Mouse (Mus musculus) kidney, postnatal 0 days (tissue): ENCODE measurements around the gene Lemd2. TPM values are rescaled to one million over a fixed set of nuclear protein-coding genes. Genes with fewer than 3 reads are reported as not detected.

Experiments
- ATAC-seq: fragments of 200-750 bp; cut with Nextera tagmentation; replicated peaks from 2 replicates; pipeline ENCODE4 v1.8.0; 2017; ENCODE audit warnings: low read depth, moderate number of reproducible peaks, moderate TSS enrichment, moderate library complexity; ENCODE audit not compliant: low FRiP score
- DNase-seq: peaks from one replicate; pipeline ENCODE4 v3.0.0-alpha.2; 2016; ENCODE audit warnings: low spot score
- H3K27ac ChIP-seq: fragments of 300-500 bp; sonication (generic); 2 replicates; pipeline ENCODE4 v1.5.1; 2014; ENCODE audit warnings: mild to moderate bottlenecking
- H3K27me3 ChIP-seq: fragments of 300-500 bp; sonication (generic); 2 replicates; pipeline ENCODE4 v1.6.1; 2014; ENCODE audit warnings: low read length, mixed read lengths; ENCODE audit not compliant: insufficient read depth
- H3K36me3 ChIP-seq: fragments of 300-500 bp; sonication (generic); 2 replicates; pipeline ENCODE4 v1.6.1; 2014; ENCODE audit warnings: low read length, mixed read lengths; ENCODE audit not compliant: insufficient read depth
- H3K4me1 ChIP-seq: fragments of 300-500 bp; sonication (generic); replicated peaks from 2 replicates; pipeline ENCODE4 v1.6.1; 2014; ENCODE audit warnings: antibody characterized with exemption, low read length, mixed read lengths; ENCODE audit not compliant: insufficient read depth
- H3K4me2 ChIP-seq: fragments of 300-500 bp; sonication (generic); 2 replicates; pipeline ENCODE4 v1.6.1; 2014; ENCODE audit warnings: mild to moderate bottlenecking, low read length, moderate library complexity, mixed read lengths
- H3K4me3 ChIP-seq: fragments of 300-500 bp; sonication (generic); replicated peaks from 2 replicates; pipeline ENCODE4 v1.5.1; 2014; ENCODE audit warnings: low read depth, low read length
- H3K9ac ChIP-seq: fragments of 300-500 bp; sonication (generic); 2 replicates; pipeline ENCODE4 v1.6.1; 2014; ENCODE audit warnings: low read depth, low read length
- H3K9me3 ChIP-seq: fragments of 300-500 bp; sonication (generic); replicated peaks from 2 replicates; pipeline ENCODE4 v1.6.1; 2016; ENCODE audit warnings: low read length, inconsistent platforms, mixed read lengths
- CTCF ChIP-seq: IDR thresholded peaks from 2 replicates; pipeline ENCODE4 v1.5.1; 2016; ENCODE audit warnings: antibody characterized with exemption, low read depth, mild to moderate bottlenecking, moderate library complexity
- WGBS: fragments of 180-500 bp; shearing (Covaris S2); extraction: QIAGEN DNeasy Blood & Tissue Kit; methylation state at CpG from one replicate; pipeline ENCODE4 v1.1.7; 2014; 5-methylcytosine and 5-hydroxymethylcytosine counted together
- polyA plus RNA-seq: library from polyadenylated mRNA; unstranded; fragments of >200 nt; fragmentation: Nextera tagmentation; extraction: Ambion mirVana; gene quantifications from 2 replicates; pipeline ENCODE4 v1.2.1, GENCODE M21; 2015

Lemd2 gene
- polyA plus RNA-seq, 1 experiment from 2014 or later = 18.0 TPM

DNA sequence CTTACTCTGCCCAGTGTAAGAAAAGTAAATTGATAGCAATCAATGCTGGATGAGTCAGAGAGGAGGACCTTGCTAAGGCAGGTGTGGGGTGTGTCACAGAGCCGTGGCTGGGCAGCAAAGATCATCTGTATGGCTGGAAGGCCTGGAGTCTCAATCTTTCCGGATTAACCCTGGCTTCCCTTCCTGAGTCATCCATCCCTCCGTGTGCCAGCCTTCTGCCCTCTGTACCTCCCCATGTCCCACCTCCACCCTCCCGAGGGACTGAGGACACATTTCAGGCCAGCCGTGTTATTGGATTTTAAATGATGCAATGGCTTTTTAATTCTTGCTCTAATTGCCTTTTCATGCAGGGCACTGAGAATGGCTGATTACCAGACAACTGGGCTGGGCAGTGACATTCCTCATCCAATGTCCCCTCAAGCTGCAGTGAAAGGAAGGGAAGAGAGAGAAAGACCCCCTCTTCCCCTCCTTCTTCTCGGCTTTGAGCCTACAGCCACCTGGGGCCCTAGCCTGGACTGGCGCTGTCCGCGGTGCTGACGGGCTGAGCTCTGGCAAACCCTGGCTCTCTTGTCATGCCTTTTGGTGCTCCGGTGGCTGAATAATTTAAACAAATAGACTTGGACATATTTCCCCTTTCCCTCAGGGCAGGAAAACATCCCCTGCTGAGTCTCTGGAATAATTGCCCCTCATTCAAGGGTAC is 24.1 kb upstream of the Lemd2 start:
- H3K4me2 ChIP-seq = no peak overlapping the region
- no peak for TF ChIP-seq CTCF
- 19% methylated on average over 11 of the region's 11 CpGs for WGBS

DNA sequence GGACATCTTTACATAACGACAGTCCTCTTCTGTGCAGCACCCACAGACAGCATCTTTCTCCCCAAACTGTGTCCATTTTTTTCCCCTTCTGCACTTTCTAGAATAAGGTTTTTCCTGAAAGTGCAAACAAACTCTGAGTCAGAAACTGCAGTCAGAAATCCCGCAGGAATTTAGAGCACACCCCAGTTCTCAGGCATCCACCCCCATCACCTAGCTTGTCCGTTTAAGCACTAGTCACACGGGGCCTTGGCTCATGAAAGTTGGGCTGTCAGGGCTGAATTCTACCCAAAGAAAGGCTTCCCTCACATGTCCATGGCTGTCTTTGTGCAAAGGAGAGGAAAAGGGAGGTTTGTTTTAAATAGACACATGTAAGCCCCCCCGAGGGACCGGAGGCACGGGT is 23.0 kb upstream of the Lemd2 start:
- Histone ChIP-seq H3K36me3 (no peaks in the 10 kb centered on the region), H3K9me3 (no peaks in the 10 kb centered on the region), H3K27ac (no peak overlapping the region), H3K4me2 (no peak overlapping the region), H3K4me3 (no peak overlapping the region), H3K4me1 (no peaks in the 10 kb centered on the region), H3K27me3 (no peaks in the 10 kb centered on the region), H3K9ac (no peak overlapping the region)
- DNase-seq = no peak
- 63% methylated on average over 7 of the region's 7 CpGs for WGBS
- TF ChIP-seq CTCF = no peak
- ATAC-seq = no peak

More for the DNA sequence above, 24.1 kb upstream of the Lemd2 start:
- H3K36me3 ChIP-seq = no peaks in the 10 kb centered on the region
- H3K9ac ChIP-seq = no peak overlapping the region
- no peaks in the 10 kb centered on the region for H3K4me1 ChIP-seq
- no peak overlapping the region for H3K4me3 ChIP-seq
- H3K9me3 ChIP-seq = no peaks in the 10 kb centered on the region
- peak; percentile 80 for DNase-seq
- no peak for ATAC-seq
- H3K27me3 ChIP-seq = no peaks in the 10 kb centered on the region
- no peak overlapping the region for H3K27ac ChIP-seq

DNA sequence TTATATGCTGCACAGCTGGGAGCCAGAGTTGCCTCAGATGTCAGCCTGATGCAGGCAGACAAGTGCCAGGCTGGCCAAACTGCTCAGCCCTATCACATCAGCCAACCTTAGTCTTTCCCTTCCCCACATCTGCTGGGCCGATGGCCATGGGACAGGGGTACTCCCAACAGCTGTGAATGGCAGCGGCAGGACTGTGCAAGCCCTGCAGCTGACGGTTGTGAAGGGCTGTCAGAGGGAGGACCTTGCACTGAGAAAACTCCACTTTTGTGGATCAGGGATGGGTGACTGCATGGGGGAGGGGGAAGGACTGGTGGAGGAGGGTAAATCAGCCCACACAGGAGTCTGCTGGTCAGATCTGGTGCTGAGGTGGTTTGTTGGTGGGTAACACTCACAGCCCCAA is 22.4 kb upstream of the Lemd2 start:
- H3K4me1 ChIP-seq = no peaks in the 10 kb centered on the region
- no peak overlapping the region for H3K4me2 ChIP-seq
- no peak overlapping the region for H3K4me3 ChIP-seq
- ATAC-seq (no peak), DNase-seq (no peak)
- WGBS = 35% methylated on average over 3 of the region's 3 CpGs
- H3K27ac ChIP-seq = no peak overlapping the region
- no peaks in the 10 kb centered on the region for H3K9me3 ChIP-seq
- no peak for TF ChIP-seq CTCF
- no peak overlapping the region for H3K9ac ChIP-seq
- no peaks in the 10 kb centered on the region for H3K27me3 ChIP-seq
- H3K36me3 ChIP-seq = no peaks in the 10 kb centered on the region

DNA sequence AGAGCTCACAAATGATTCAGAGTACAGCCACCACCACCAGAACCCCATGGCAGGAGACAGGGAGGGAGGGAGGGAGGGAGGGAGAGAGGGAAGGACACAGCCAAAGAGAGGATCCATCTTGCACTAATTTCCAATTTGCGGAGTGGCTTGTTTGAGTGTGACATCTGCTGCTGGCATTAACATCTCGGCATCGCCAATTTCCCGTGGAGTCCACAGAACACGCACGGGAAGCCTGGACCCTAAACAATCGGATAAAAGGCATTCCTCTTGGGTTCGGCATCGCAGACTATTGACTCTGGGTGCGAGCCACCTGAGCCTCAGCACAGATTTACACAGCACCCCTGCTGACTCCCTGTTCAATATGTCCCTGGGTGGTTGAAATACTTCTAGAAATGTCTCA is 21.5 kb upstream of the Lemd2 start:
- H3K9me3 ChIP-seq = no peaks in the 10 kb centered on the region
- no peak overlapping the region for H3K27ac ChIP-seq
- H3K4me2 ChIP-seq = no peak overlapping the region
- WGBS = 80% methylated on average over 10 of the region's 10 CpGs
- ATAC-seq (no peak), DNase-seq (no peak)
- no peaks in the 10 kb centered on the region for H3K27me3 ChIP-seq
- H3K4me3 ChIP-seq = no peak overlapping the region
- no peaks in the 10 kb centered on the region for H3K36me3 ChIP-seq
- H3K4me1 ChIP-seq = no peaks in the 10 kb centered on the region
- no peak overlapping the region for H3K9ac ChIP-seq
- no peak for TF ChIP-seq CTCF

DNA sequence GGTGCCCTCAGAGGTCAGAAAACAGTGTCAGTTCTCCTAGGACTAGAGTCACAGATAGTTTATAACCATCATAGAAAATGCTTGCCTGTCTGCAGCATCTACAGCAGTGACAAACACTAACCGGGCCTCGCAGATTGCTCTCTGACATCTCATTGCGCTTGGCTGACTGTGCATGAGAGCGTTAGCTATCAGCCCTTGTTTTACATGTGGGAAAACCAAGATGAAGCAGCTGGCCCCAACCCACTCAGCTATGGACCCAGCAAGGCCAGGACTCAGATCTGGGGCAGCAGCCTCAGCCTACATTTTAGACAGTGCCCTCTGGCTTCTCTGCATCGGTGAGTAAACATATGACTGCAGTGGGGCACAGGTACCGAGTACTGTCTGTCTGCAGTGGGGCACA is 19.6 kb upstream of the Lemd2 start:
- TF ChIP-seq CTCF = no peak
- no peak for DNase-seq

DNA sequence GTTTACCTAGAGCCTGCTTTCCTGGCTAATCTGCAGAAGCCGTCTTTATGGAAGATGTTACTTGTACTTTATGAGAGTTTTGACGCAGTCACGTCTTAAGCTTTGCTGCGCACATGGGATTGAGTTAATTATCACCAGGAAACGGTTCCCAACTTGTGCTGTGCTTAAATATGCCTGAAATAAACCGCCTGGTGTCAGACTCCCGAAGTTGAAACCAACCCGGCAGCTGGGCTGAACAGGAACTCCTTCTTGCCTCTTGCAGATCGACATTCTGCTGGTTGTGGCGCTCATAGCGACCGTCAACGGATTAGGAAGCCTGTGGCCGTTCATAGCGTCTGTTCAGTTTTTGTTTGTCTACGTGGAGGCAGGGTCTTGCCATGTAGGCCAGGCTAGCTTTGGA is 17.3 kb upstream of the Lemd2 start:
- WGBS = 77% methylated on average over 16 of the region's 16 CpGs
- no peak for TF ChIP-seq CTCF

More for the DNA sequence above, 19.6 kb upstream of the Lemd2 start:
- no peak overlapping the region for H3K4me2 ChIP-seq
- H3K27me3 ChIP-seq = no peaks in the 10 kb centered on the region
- 63% methylated on average over 6 of the region's 6 CpGs for WGBS
- H3K27ac ChIP-seq = no peak overlapping the region
- no peak for ATAC-seq
- H3K4me3 ChIP-seq = no peak overlapping the region
- no peaks in the 10 kb centered on the region for H3K9me3 ChIP-seq
- no peaks in the 10 kb centered on the region for H3K36me3 ChIP-seq
- no peaks in the 10 kb centered on the region for H3K4me1 ChIP-seq
- no peak overlapping the region for H3K9ac ChIP-seq

DNA sequence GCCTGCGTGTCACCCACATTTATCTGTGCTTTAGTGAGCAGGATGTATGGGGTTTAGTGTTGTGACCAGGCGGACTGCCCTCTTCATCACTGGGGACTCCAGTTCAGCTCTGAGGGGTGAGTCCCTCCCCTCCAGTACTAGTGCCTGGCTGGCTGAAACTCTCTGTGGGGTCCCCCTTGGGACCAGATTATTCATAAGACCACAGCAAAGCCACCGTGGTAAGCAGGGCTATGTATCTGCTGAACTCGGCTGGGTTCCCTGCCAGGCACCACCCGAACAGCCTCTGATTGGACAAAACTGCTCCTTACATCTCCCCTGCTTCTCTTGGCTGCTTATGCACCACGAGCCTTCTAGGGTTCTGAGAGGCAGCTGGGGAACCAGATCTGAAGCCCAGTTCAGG is 14.6 kb upstream of the Lemd2 start:
- Histone ChIP-seq H3K4me1 (no peaks in the 10 kb centered on the region), H3K9ac (no peak overlapping the region), H3K27me3 (no peaks in the 10 kb centered on the region), H3K27ac (no peak overlapping the region), H3K36me3 (no peaks in the 10 kb centered on the region), H3K9me3 (no peaks in the 10 kb centered on the region), H3K4me3 (no peak overlapping the region), H3K4me2 (no peak overlapping the region)
- DNase-seq (no peak), ATAC-seq (no peak)
- TF ChIP-seq CTCF = no peak
- 54% methylated on average over 6 of the region's 6 CpGs for WGBS

More for the DNA sequence above, 17.3 kb upstream of the Lemd2 start:
- ATAC-seq = no peak
- Histone ChIP-seq H3K4me1 (no peaks in the 10 kb centered on the region), H3K36me3 (no peaks in the 10 kb centered on the region), H3K9me3 (no peaks in the 10 kb centered on the region), H3K9ac (no peak overlapping the region), H3K4me2 (no peak overlapping the region), H3K27me3 (no peaks in the 10 kb centered on the region), H3K27ac (no peak overlapping the region), H3K4me3 (no peak overlapping the region)
- no peak for DNase-seq
